Mouse (Mus musculus): ENCODE results near the gene Kirrel3. TPM values are rescaled to one million over a fixed set of nuclear protein-coding genes. Genes with fewer than 3 reads are reported as not detected.

Gene Kirrel3
- polyA plus RNA-seq, 1 experiment from 2014 or later: 2.2 TPM

GRCm38 (mm10) chr9:34483236-34483635 lies 2.5 kb upstream of the Kirrel3 start:
- no peak for DNase-seq (ENCODE audit: low spot score)
- no peaks in the 10 kb centered on the region for H3K36me3 ChIP-seq
- WGBS: 88% methylated on average over 2 of the region's 2 CpGs
- H3K4me3 ChIP-seq: no peak overlapping the region
- peaks cover 43% of the 10 kb centered on the region for H3K27me3 ChIP-seq (ENCODE audit: low read depth, poor library complexity, severe bottlenecking)
- no peak overlapping the region for H3K27ac ChIP-seq
- peaks cover 21% of the 10 kb centered on the region for H3K4me1 ChIP-seq
- no peaks in the 10 kb centered on the region for H3K9me3 ChIP-seq (replicated peaks)

GRCm38 (mm10) chr9:34484665-34485064 lies 1.0 kb upstream of the Kirrel3 start:
- WGBS: 62% methylated on average over 6 of the region's 6 CpGs
- no peaks in the 10 kb centered on the region for H3K36me3 ChIP-seq
- no peak for DNase-seq (ENCODE audit: low spot score)
- no peak overlapping the region for H3K4me3 ChIP-seq
- H3K27ac ChIP-seq: no peak overlapping the region
- H3K9me3 ChIP-seq (replicated peaks): no peaks in the 10 kb centered on the region
- H3K4me1 ChIP-seq: peaks cover 29% of the 10 kb centered on the region
- H3K27me3 ChIP-seq (ENCODE audit: low read depth, poor library complexity, severe bottlenecking): peaks cover 58% of the 10 kb centered on the region

GRCm38 (mm10) chr9:34488267-34488666 lies 2.6 kb downstream of the Kirrel3 start:
- under 1% methylated on average over 9 of the region's 9 CpGs for WGBS
- Histone ChIP-seq H3K36me3 (no peaks in the 10 kb centered on the region), H3K27ac (no peak overlapping the region), H3K27me3 (ENCODE audit: low read depth, poor library complexity, severe bottlenecking) (peaks cover 94% of the 10 kb centered on the region), H3K9me3 (replicated peaks) (no peaks in the 10 kb centered on the region), H3K4me3 (peak overlapping the region; percentile 59), H3K4me1 (peaks cover 30% of the 10 kb centered on the region)
- no peak for DNase-seq (ENCODE audit: low spot score)

GRCm38 (mm10) chr9:34488700-34489315 lies 3.1 kb downstream of the Kirrel3 start:
- no peaks in the 10 kb centered on the region for H3K36me3 ChIP-seq
- peaks cover 98% of the 10 kb centered on the region for H3K27me3 ChIP-seq (ENCODE audit: low read depth, poor library complexity, severe bottlenecking)
- peak overlapping the region; percentile 50 for H3K27ac ChIP-seq
- under 1% methylated on average over 52 of the region's 53 CpGs for WGBS
- no peaks in the 10 kb centered on the region for H3K9me3 ChIP-seq (replicated peaks)
- DNase-seq (ENCODE audit: low spot score): peak; percentile 74
- H3K4me1 ChIP-seq: peaks cover 30% of the 10 kb centered on the region
- H3K4me3 ChIP-seq: peak overlapping the region; percentile 59

GRCm38 (mm10) chr9:34489316-34489710 lies 3.6 kb downstream of the Kirrel3 start:
- no peak for DNase-seq (ENCODE audit: low spot score)
- Histone ChIP-seq H3K36me3 (no peaks in the 10 kb centered on the region), H3K4me3 (peak overlapping the region; percentile 59), H3K27me3 (ENCODE audit: low read depth, poor library complexity, severe bottlenecking) (peaks cover 94% of the 10 kb centered on the region), H3K9me3 (replicated peaks) (no peaks in the 10 kb centered on the region), H3K4me1 (peaks cover 30% of the 10 kb centered on the region), H3K27ac (no peak overlapping the region)
- WGBS: 2% methylated on average over 13 of the region's 13 CpGs

- Histone ChIP-seq H3K27ac (no peak overlapping the region), H3K4me3 (peak overlapping the region; percentile 59), H3K9me3 (replicated peaks) (no peaks in the 10 kb centered on the region), H3K27me3 (ENCODE audit: low read depth, poor library complexity, severe bottlenecking) (peaks cover 91% of the 10 kb centered on the region), H3K36me3 (no peaks in the 10 kb centered on the region), H3K4me1 (peaks cover 30% of the 10 kb centered on the region)
- no peak for DNase-seq (ENCODE audit: low spot score)
- WGBS: 20% methylated on average over 5 of the region's 5 CpGs
These were observed 4.1 kb downstream of the Kirrel3 start for GRCm38 (mm10) chr9:34489760-34490159.

GRCm38 (mm10) chr9:34492121-34492520 lies 6.4 kb downstream of the Kirrel3 start:
- DNase-seq (ENCODE audit: low spot score): no peak
- peaks cover 90% of the 10 kb centered on the region for H3K27me3 ChIP-seq (ENCODE audit: low read depth, poor library complexity, severe bottlenecking)
- WGBS: 54% methylated on average over 3 of the region's 3 CpGs
- H3K9me3 ChIP-seq (replicated peaks): no peaks in the 10 kb centered on the region
- no peak overlapping the region for H3K27ac ChIP-seq
- no peaks in the 10 kb centered on the region for H3K36me3 ChIP-seq
- H3K4me3 ChIP-seq: no peak overlapping the region
- H3K4me1 ChIP-seq: peaks cover 13% of the 10 kb centered on the region; the same call in 1 of the 2 replicates

- WGBS: 37% methylated on average over 2 of the region's 2 CpGs
- H3K27ac ChIP-seq: no peak overlapping the region
These were observed 7.9 kb downstream of the Kirrel3 start for GRCm38 (mm10) chr9:34493571-34493970.

GRCm38 (mm10) chr9:34498126-34498525 lies 12.4 kb downstream of the Kirrel3 start:
- Histone ChIP-seq H3K27ac (no peak overlapping the region), H3K27me3 (ENCODE audit: low read depth, poor library complexity, severe bottlenecking) (peaks cover 53% of the 10 kb centered on the region), H3K36me3 (no peaks in the 10 kb centered on the region), H3K4me1 (no peaks in the 10 kb centered on the region), H3K4me3 (no peak overlapping the region), H3K9me3 (replicated peaks) (no peaks in the 10 kb centered on the region)
- 91% methylated on average over 2 of the region's 2 CpGs for WGBS
- no peak for DNase-seq (ENCODE audit: low spot score)

More at GRCm38 (mm10) chr9:34493571-34493970, 7.9 kb downstream of the Kirrel3 start:
- DNase-seq (ENCODE audit: low spot score): no peak
- Histone ChIP-seq H3K4me1 (peaks cover 8% of the 10 kb centered on the region; the same call in 1 of the 2 replicates), H3K27me3 (ENCODE audit: low read depth, poor library complexity, severe bottlenecking) (peaks cover 90% of the 10 kb centered on the region), H3K4me3 (no peak overlapping the region), H3K9me3 (replicated peaks) (no peaks in the 10 kb centered on the region), H3K36me3 (no peaks in the 10 kb centered on the region)

- H3K36me3 ChIP-seq: no peaks in the 10 kb centered on the region
These were observed 13.0 kb downstream of the Kirrel3 start for GRCm38 (mm10) chr9:34498651-34499050.

GRCm38 (mm10) chr9:34507164-34507563 lies 21.5 kb downstream of the Kirrel3 start:
- Histone ChIP-seq H3K4me1 (0 out of 2 replicates have a peak, but pooled peaks cover 5% of the 10 kb centered on the region), H3K4me3 (no peak overlapping the region), H3K27me3 (ENCODE audit: low read depth, poor library complexity, severe bottlenecking) (no peaks in the 10 kb centered on the region), H3K9me3 (replicated peaks) (no peaks in the 10 kb centered on the region), H3K27ac (no peak overlapping the region), H3K36me3 (no peaks in the 10 kb centered on the region)
- no peak for DNase-seq (ENCODE audit: low spot score)
- WGBS: 88% methylated on average over 2 of the region's 2 CpGs

More at GRCm38 (mm10) chr9:34498651-34499050, 13.0 kb downstream of the Kirrel3 start:
- WGBS: 8% methylated on average over 5 of the region's 5 CpGs
- no peak overlapping the region for H3K27ac ChIP-seq
- peak; percentile 83 for DNase-seq (ENCODE audit: low spot score)
- no peak overlapping the region for H3K4me3 ChIP-seq
- peaks cover 48% of the 10 kb centered on the region for H3K27me3 ChIP-seq (ENCODE audit: low read depth, poor library complexity, severe bottlenecking)
- no peaks in the 10 kb centered on the region for H3K4me1 ChIP-seq
- no peaks in the 10 kb centered on the region for H3K9me3 ChIP-seq (replicated peaks)

GRCm38 (mm10) chr9:34518861-34519260 lies 33.2 kb downstream of the Kirrel3 start:
- H3K36me3 ChIP-seq: no peaks in the 10 kb centered on the region
- peaks cover 13% of the 10 kb centered on the region; the same call in 1 of the 2 replicates for H3K4me1 ChIP-seq
- no peak overlapping the region for H3K27ac ChIP-seq
- H3K27me3 ChIP-seq (ENCODE audit: low read depth, poor library complexity, severe bottlenecking): no peaks in the 10 kb centered on the region
- H3K4me3 ChIP-seq: no peak overlapping the region
- H3K9me3 ChIP-seq (replicated peaks): no peaks in the 10 kb centered on the region
- DNase-seq (ENCODE audit: low spot score): no peak
- WGBS: 80% methylated on average over 6 of the region's 6 CpGs

GRCm38 (mm10) chr9:34520234-34520950 lies 34.7 kb downstream of the Kirrel3 start:
- Histone ChIP-seq H3K4me3 (no peak overlapping the region), H3K27ac (no peak overlapping the region), H3K36me3 (no peaks in the 10 kb centered on the region), H3K4me1 (peaks cover 13% of the 10 kb centered on the region; the same call in 1 of the 2 replicates), H3K27me3 (ENCODE audit: low read depth, poor library complexity, severe bottlenecking) (no peaks in the 10 kb centered on the region), H3K9me3 (replicated peaks) (no peaks in the 10 kb centered on the region)
- DNase-seq (ENCODE audit: low spot score): peak; percentile 32
- 52% methylated on average over 20 of the region's 20 CpGs for WGBS
